Mouse (Mus musculus) liver, adult 2 months (tissue): Measurements from ENCODE around the gene Bglap2.

Experiments
- CTCF ChIP-seq: fragments of 200-500 bp; IDR thresholded peaks from 2 replicates; pipeline ENCODE4 v1.5.1; 2011; ENCODE audit warnings: low read depth, low read length, control low read depth
- POLR2A ChIP-seq: fragments of 200-500 bp; IDR thresholded peaks from 2 replicates; pipeline ENCODE4 v1.6.1; 2011; ENCODE audit warnings: low read length, control low read depth; ENCODE audit not compliant: insufficient read depth; ENCODE audit errors: extremely low read depth

DNA sequence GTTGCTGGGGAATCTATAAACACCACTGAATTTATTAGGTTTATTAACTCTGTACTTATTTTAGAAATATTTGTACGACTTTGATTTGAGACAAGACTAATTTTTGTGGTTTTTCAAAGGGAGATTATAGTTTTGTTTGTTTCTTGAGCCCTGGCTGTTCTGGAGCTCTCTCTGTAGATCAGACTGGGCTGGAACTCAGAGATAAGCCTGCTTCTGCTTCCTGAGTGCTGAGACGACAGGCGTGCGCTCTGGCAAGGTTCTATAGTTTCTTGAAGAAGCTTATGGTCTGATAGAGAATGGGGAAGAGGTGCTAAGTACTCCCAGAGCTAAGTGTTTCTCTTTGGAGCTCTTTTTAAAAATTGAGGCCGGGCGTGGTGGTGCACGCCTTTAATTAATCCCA is 40.2 kb downstream of the Bglap2 start:
- TF ChIP-seq CTCF, result no peak
- no peak for TF ChIP-seq POLR2A
